Mouse (Mus musculus) stomach, postnatal 0 days (tissue): ENCODE data around the gene Ddo.

Source experiments
- CTCF ChIP-seq: IDR thresholded peaks from 2 replicates; pipeline ENCODE4 v1.5.1; 2016; ENCODE audit warnings: antibody characterized with exemption, low read depth, mild to moderate bottlenecking, moderate library complexity
- EP300 ChIP-seq: optimal IDR thresholded peaks from 2 replicates; pipeline ENCODE3; 2016; ENCODE audit warnings: antibody characterized with exemption

DNA sequence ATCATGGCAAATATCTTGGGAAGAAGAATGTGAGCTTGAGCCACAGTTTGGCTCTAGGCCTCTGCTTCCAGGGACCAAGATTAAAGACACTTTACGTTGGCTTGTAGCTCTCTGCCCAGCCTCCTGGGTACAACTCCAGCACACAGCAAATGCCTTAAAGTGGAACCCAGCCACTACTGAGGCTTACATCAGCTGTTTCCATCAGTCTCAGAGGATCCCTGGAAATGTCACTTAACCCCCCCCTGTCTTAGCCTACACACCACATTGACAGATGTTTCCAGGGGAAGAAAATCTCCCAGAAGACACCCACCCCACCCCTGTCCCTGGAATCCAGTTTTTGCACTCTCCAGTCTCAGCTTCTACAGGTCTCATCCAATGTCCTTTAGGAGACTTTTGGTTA, 37.1 kb downstream of the Ddo start:
- TF ChIP-seq EP300 (no peak), CTCF (no peak)
